Mouse (Mus musculus) liver, embryonic 11.5 days (tissue): ENCODE measurements around the gene H6pd. TPM values are rescaled to one million over a fixed set of nuclear protein-coding genes. Genes with fewer than 3 reads are reported as not detected.

Experiments used
- ATAC-seq: fragments of 200-750 bp; cut with Nextera tagmentation; replicated peaks from 2 replicates; pipeline ENCODE4 v1.8.0; 2017; ENCODE audit warnings: moderate number of reproducible peaks, mild to moderate bottlenecking, moderate TSS enrichment, moderate library complexity; ENCODE audit not compliant: low FRiP score
- DNase-seq: peaks from one replicate; pipeline ENCODE4 v3.0.0-alpha.2; 2017; ENCODE audit warnings: low spot score
- H3K27ac ChIP-seq: fragments of 300-500 bp; sonication (generic); 2 replicates; pipeline ENCODE4 v1.5.1; 2014; ENCODE audit warnings: mild to moderate bottlenecking, low read depth, low read length, control low read depth
- H3K27me3 ChIP-seq: fragments of 300-500 bp; sonication (generic); replicated peaks from 2 replicates; pipeline ENCODE4 v1.6.1; 2014; ENCODE audit warnings: low read length, mixed read lengths; ENCODE audit not compliant: control insufficient read depth, insufficient read depth
- H3K36me3 ChIP-seq: fragments of 300-500 bp; sonication (generic); 2 replicates; pipeline ENCODE4 v1.6.1; 2014; ENCODE audit warnings: mild to moderate bottlenecking, low read length, moderate library complexity, mixed read lengths; ENCODE audit not compliant: control insufficient read depth, insufficient read depth
- H3K4me1 ChIP-seq: fragments of 300-500 bp; sonication (generic); replicated peaks from 2 replicates; pipeline ENCODE4 v1.6.1; 2014; ENCODE audit warnings: low read length, mixed read lengths; ENCODE audit not compliant: control insufficient read depth, insufficient read depth
- H3K4me2 ChIP-seq: fragments of 300-500 bp; sonication (generic); 2 replicates; pipeline ENCODE4 v1.6.1; 2014; ENCODE audit warnings: mild to moderate bottlenecking, control low read depth, moderate library complexity
- H3K4me3 ChIP-seq: fragments of 300-500 bp; sonication (generic); 2 replicates; pipeline ENCODE4 v1.5.1; 2014; ENCODE audit warnings: low read depth, low read length, control low read depth
- H3K9ac ChIP-seq: fragments of 300-500 bp; sonication (generic); 2 replicates; pipeline ENCODE4 v1.6.1; 2014; ENCODE audit warnings: low read depth, low read length, control low read depth
- H3K9me3 ChIP-seq: fragments of 300-500 bp; sonication (generic); 2 replicates; pipeline ENCODE4 v1.6.1; 2016; ENCODE audit warnings: low read length, inconsistent platforms, mixed read lengths; ENCODE audit not compliant: control insufficient read depth
- WGBS: fragments of 180-500 bp; shearing (Covaris S2); extraction: QIAGEN DNeasy Blood & Tissue Kit; methylation state at CpG from one replicate; pipeline ENCODE4 v1.1.7; 2014; 5-methylcytosine and 5-hydroxymethylcytosine counted together
- polyA plus RNA-seq: library from polyadenylated mRNA; unstranded; fragments of >200 nt; fragmentation: Nextera tagmentation; extraction: Ambion mirVana; gene quantifications from 2 replicates; pipeline ENCODE4 v1.2.1, GENCODE M21; 2014

The H6pd gene
- polyA plus RNA-seq, 1 experiment from 2014 or later, result 9.8 TPM

DNA sequence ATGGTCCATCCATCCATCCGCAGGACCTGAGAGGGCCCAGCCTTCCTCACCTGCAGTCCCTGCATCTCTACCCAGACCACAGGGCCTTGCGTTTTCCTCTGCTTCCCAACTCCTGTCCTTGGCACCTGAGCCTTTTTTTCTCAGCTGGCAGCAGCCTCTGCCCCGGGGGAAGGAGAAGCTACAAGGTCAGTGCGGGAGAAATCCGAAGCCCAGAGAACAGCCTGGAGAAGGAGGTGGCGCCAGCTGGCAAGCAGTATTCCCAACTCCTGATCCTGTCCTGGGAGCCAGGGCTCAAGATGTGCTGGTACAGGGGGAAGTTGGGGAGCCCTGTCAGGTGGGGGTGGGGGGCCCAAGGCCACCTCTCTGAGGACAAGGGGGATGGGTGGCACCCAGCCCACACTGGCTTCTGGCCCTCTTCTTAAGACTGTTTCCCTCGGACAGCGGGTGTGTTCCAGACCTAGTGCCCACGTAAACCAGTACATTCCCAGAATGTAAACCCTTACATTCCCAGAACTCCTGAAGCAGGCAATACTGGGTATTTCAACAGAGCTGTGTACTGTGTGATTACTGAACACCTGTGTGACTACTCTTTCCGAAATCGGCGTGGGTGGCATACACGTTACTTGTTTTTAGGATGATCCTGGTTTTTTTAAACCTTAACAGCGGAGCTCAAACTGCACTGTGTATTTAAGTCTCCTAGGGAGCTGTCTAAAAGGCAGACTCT, 9.9 kb downstream of the H6pd start:
- Histone ChIP-seq H3K4me3 (no peak overlapping the region), H3K36me3 (no peaks in the 10 kb centered on the region), H3K4me1 (peaks cover 41% of the 10 kb centered on the region), H3K9me3 (no peaks in the 10 kb centered on the region), H3K27ac (no peak overlapping the region), H3K4me2 (no peak overlapping the region), H3K27me3 (no peaks in the 10 kb centered on the region), H3K9ac (no peak overlapping the region)
- 90% methylated on average over 14 of the region's 14 CpGs for WGBS
- no peak for ATAC-seq
- DNase-seq, result no peak

DNA sequence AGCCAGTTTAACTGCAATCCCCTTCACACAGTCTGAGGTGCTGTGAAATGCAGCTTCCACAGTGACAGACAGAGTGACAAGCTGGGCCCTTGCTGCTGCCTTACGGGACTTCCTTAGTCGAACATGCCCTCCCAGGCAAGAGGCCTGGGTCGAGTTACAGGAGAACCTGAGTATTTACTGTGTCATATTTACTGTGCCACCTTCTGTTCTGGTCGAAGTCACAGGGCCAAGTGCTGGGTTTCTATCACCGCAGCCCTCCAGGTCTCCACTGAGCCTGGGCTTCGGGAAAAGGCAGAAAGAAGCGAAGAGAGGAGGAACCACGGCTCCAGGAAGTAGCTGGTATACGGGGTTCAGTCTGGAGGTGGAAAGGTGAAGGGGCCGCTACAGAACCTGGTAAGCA, 10.8 kb downstream of the H6pd start:
- Histone ChIP-seq H3K4me1 (peaks cover 34% of the 10 kb centered on the region), H3K9ac (no peak overlapping the region), H3K4me2 (no peak overlapping the region), H3K27me3 (no peaks in the 10 kb centered on the region), H3K36me3 (no peaks in the 10 kb centered on the region), H3K4me3 (no peak overlapping the region), H3K27ac (no peak overlapping the region), H3K9me3 (no peaks in the 10 kb centered on the region)
- WGBS, result 66% methylated on average over 10 of the region's 10 CpGs
- no peak for ATAC-seq
- DNase-seq, result no peak

DNA sequence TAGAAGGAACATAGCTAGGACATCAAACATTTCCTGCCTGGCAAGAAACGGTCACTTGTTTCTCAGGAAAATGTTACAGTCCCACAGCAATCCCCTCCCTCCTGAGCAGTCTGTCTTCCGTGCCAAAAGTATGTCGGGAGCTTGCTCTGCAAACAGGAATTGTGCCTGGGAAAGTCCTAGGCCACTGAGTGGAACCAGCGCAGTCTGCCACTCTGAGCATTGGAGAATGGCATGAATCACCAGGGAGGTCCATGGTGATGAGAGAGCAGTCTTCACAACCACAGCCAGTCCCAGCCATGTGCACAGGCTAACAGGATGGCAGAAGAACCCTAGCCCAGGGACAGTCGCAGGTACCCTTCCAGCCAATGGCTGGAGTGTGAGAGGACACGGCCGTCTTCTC, 12.4 kb downstream of the H6pd start:
- Histone ChIP-seq H3K4me3 (no peak overlapping the region), H3K9ac (no peak overlapping the region), H3K9me3 (no peaks in the 10 kb centered on the region), H3K27me3 (no peaks in the 10 kb centered on the region), H3K36me3 (no peaks in the 10 kb centered on the region), H3K4me2 (no peak overlapping the region), H3K4me1 (peaks cover 20% of the 10 kb centered on the region), H3K27ac (no peak overlapping the region)
- DNase-seq (no peak), ATAC-seq (no peak)
- WGBS, result 78% methylated on average over 7 of the region's 7 CpGs

DNA sequence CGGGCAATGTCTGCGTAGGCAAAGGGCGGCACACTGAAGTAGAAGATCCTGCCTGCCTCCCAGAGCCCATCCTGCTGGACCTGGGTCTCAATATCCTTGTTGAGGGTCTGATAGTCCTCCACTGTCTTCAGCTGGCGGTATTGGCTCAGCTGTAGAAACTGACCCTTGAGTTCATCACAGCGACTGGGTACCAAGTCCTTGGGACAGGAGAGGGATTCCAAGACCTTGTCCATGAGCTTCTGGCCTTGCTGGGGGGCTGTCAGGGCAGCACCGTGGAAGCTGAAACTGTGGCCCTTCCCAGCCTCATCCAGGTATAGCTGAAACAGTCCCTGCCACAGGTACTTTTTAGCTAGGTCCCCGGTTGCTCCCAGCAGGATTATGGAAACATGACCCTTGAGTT, 12.9 kb downstream of the H6pd start:
- ATAC-seq (no peak), DNase-seq (no peak)
- Histone ChIP-seq H3K36me3 (no peaks in the 10 kb centered on the region), H3K27me3 (no peaks in the 10 kb centered on the region), H3K27ac (no peak overlapping the region), H3K9me3 (no peaks in the 10 kb centered on the region), H3K9ac (no peak overlapping the region), H3K4me2 (no peak overlapping the region), H3K4me1 (peaks cover 20% of the 10 kb centered on the region), H3K4me3 (no peak overlapping the region)
- 86% methylated on average over 7 of the region's 7 CpGs for WGBS

DNA sequence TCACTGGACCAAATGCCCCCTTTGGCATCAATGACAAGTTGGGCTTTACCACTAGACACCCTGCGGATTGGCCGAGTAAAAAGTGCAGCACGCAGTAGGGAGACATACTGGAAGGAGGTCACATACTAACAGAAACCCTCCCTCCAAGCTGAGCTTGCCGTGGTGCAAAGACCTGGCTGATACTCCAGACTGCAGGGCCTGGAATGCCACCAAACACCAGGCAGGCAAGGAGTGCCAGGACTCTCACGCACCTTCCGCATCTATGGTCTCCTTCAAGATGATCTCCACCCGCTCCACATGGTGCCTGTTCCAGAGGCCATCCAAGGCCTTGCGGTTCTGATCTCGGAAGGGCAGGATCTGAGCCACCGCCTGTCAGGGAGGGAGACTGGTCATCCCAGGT, 14.6 kb downstream of the H6pd start:
- H3K4me3 ChIP-seq, result no peak overlapping the region
- ATAC-seq (no peak), DNase-seq (no peak)
- H3K4me2 ChIP-seq, result no peak overlapping the region
- H3K27ac ChIP-seq, result no peak overlapping the region
- 90% methylated on average over 10 of the region's 10 CpGs for WGBS
- H3K36me3 ChIP-seq, result no peaks in the 10 kb centered on the region
- H3K9ac ChIP-seq, result no peak overlapping the region
- no peaks in the 10 kb centered on the region for H3K9me3 ChIP-seq
- peaks cover 26% of the 10 kb centered on the region for H3K4me1 ChIP-seq
- no peaks in the 10 kb centered on the region for H3K27me3 ChIP-seq

DNA sequence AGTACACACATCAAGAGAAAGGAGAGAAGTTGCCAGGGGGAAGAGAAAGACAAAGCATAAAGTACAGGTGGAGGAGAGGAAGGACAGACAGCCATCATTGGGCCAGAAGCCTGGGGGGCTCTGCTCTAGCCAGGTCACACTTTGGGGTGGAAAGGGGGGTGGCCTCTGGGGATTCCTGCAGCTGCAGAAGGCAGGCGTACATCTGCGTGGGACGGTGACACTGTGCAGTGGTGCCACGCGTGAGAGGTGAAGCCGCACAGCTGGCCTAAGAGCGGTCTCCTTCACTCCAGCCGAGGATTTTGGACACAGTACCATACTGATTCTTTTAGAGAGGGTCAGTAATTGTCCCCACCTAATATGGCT, 16.2 kb downstream of the H6pd start:
- H3K27ac ChIP-seq, result no peak overlapping the region
- ATAC-seq, result no peak
- DNase-seq, result no peak
- H3K4me2 ChIP-seq, result no peak overlapping the region
- no peak overlapping the region for H3K9ac ChIP-seq
- WGBS, result 97% methylated on average over 8 of the region's 8 CpGs
- H3K4me3 ChIP-seq, result no peak overlapping the region
- no peaks in the 10 kb centered on the region for H3K27me3 ChIP-seq
- peaks cover 25% of the 10 kb centered on the region for H3K4me1 ChIP-seq
- no peaks in the 10 kb centered on the region for H3K36me3 ChIP-seq
- H3K9me3 ChIP-seq, result no peaks in the 10 kb centered on the region

DNA sequence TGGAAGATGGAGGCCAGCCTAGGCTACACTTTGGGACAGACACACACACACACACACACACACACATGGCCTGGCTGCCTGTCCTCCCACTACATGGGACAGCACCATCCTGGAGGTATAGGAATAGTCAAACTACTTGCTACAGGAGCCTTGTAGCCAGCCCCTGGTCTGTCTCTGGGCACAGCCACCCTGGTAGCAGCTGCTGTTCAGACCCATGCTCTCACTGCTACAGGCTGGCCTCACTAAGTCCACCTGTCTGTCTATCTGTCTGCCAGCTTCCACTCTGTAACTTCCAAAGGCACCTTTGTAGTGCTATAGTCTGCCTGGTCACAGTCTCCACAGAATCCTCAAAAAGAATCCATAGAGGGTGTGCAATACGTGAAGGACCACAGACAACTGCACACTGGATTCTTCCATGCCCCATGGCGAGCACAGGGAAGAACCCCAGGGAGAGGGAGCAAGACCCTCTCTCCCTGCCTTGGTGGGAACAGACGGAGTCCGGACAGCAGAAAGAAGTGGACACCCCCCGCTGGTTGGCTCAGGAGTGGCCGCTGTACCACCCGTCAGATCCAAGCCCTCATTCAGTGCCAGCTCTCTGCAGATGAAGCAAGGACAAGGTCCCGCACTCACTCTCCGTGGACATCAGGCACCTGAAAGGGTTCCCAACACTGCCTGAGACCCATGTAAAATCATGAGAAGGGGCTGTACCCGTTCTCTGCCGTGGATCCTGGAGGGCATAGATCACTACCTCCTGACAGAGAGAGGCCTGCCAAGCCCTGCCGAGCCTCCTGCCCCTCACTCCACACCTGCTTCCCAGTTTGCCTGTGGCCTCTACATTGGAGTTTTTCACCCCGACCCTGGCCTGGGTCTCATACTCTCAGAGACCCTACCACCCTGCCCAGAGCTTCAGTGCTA, 16.8 kb downstream of the H6pd start:
- ATAC-seq (no peak), DNase-seq (no peak)
- peaks cover 25% of the 10 kb centered on the region for H3K4me1 ChIP-seq
- no peak overlapping the region for H3K27ac ChIP-seq
- WGBS, result 86% methylated on average over 13 of the region's 13 CpGs
- H3K27me3 ChIP-seq, result no peaks in the 10 kb centered on the region
- H3K4me2 ChIP-seq, result no peak overlapping the region
- H3K9ac ChIP-seq, result no peak overlapping the region
- H3K4me3 ChIP-seq, result no peak overlapping the region
- no peaks in the 10 kb centered on the region for H3K36me3 ChIP-seq
- H3K9me3 ChIP-seq, result no peaks in the 10 kb centered on the region

DNA sequence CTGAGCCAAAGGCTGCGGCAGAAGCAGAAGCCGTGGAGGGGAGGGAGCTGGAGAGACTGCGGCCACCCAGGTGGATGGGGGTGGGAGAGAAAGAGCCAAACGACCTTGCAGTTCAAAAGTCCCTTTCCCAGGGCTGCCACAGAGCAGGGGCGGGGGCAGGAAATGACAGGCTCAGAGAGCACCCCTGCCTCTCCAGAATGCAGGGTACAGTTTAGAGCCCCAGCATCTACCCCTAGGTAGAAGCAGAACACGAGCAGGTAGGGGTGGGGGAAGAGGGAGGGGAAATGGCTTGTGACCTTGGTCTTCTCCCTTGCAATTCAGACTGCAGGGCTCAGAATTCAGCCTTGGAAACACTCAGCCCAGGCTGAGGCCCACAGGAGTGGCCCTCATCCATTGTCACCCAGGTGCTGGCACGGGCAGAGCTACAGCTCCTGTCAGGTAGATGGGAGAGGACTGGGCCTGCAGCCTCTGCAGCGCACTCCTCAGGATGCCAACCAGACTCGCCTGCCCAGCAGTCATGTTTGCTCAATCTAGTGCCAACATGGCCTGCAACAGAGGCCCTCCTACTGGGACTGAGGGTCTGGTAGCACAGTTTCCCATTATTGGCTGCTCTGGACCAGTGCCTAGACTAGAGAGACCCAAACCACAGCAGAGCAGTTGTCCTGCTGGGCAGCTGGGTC, 17.7 kb downstream of the H6pd start:
- Histone ChIP-seq H3K9me3 (no peaks in the 10 kb centered on the region), H3K4me2 (peak overlapping the region; percentile 30), H3K36me3 (no peaks in the 10 kb centered on the region), H3K4me3 (no peak overlapping the region), H3K4me1 (peaks cover 25% of the 10 kb centered on the region), H3K27me3 (no peaks in the 10 kb centered on the region), H3K9ac (peak overlapping the region; percentile 22; the same call in 1 of the 2 replicates), H3K27ac (peak overlapping the region; percentile 54; the same call in 1 of the 2 replicates)
- no peak for ATAC-seq
- WGBS, result 38% methylated on average over 9 of the region's 9 CpGs
- no peak for DNase-seq
